Mouse (Mus musculus): ENCODE measurements around the gene Ak4. TPM values are rescaled to one million over a fixed set of nuclear protein-coding genes. Genes with fewer than 3 reads are reported as not detected.
A peak's percentile ranks its signal among the peaks of the same experiment; 100 is the strongest.
"Not testable (repeated sequence)": the region's sequence is repeated elsewhere in the genome, so short reads cannot be mapped to it uniquely, and the experiment has no call there.

The Ak4 gene
- 10 to 100 TPM; 10.2 to 11.8 TPM for total RNA-seq (2021)

GRCm38 (mm10) chr4:101419151-101419910 lies at the start of gene Ak4:
Gene Ak4, plus strand, starts transcription at chr4:101419277.
- peak; percentile 57 for DNase-seq
- intact Hi-C loops (cut with DNase I): no loop called here

GRCm38 (mm10) chr4:101369738-101370275 lies 49.3 kb upstream of the Ak4 start:
- intact Hi-C loops (cut with DNase I): no loop called here

GRCm38 (mm10) chr4:101372283-101372682 lies 46.8 kb upstream of the Ak4 start:
- DNase-seq: no peak
- intact Hi-C loops (cut with DNase I): no loop called here

More at GRCm38 (mm10) chr4:101369738-101370275, 49.3 kb upstream of the Ak4 start:
- DNase-seq: no peak

- DNase-seq: peak; percentile 17
- intact Hi-C loops (cut with DNase I): no loop called here
Observed at GRCm38 (mm10) chr4:101372751-101373150, 46.3 kb upstream of the Ak4 start.

- DNase-seq: no peak
- intact Hi-C loops (cut with DNase I): no loop called here
Observed at GRCm38 (mm10) chr4:101374104-101374503, 45.0 kb upstream of the Ak4 start.

GRCm38 (mm10) chr4:101376835-101377234 lies 42.2 kb upstream of the Ak4 start:
- intact Hi-C loops (cut with DNase I): no loop called here
- DNase-seq: no peak

- intact Hi-C loops (cut with DNase I): no loop called here
Observed at GRCm38 (mm10) chr4:101378241-101378640, 40.8 kb upstream of the Ak4 start.

GRCm38 (mm10) chr4:101378778-101379177 lies 40.3 kb upstream of the Ak4 start:
- intact Hi-C loops (cut with DNase I): no loop called here
- DNase-seq: no peak

More at GRCm38 (mm10) chr4:101378241-101378640, 40.8 kb upstream of the Ak4 start:
- DNase-seq: no peak

GRCm38 (mm10) chr4:101385002-101385401 lies 34.1 kb upstream of the Ak4 start:
- peak; percentile 17 for DNase-seq
- intact Hi-C loops (cut with DNase I): no loop called here

GRCm38 (mm10) chr4:101388246-101388645 lies 30.8 kb upstream of the Ak4 start:
- intact Hi-C loops (cut with DNase I): no loop called here
- DNase-seq: no peak

GRCm38 (mm10) chr4:101388656-101389055 lies 30.4 kb upstream of the Ak4 start:
- intact Hi-C loops (cut with DNase I); DNase-seq: not testable (repeated sequence)

GRCm38 (mm10) chr4:101392229-101392628 lies 26.8 kb upstream of the Ak4 start:
- intact Hi-C loops (cut with DNase I): no loop called here
- DNase-seq: peak; percentile 52

GRCm38 (mm10) chr4:101393292-101393711 lies 25.8 kb upstream of the Ak4 start:
- no peak for DNase-seq
- intact Hi-C loops (cut with DNase I): no loop called here

- no peak for DNase-seq
- intact Hi-C loops (cut with DNase I): no loop called here
Observed at GRCm38 (mm10) chr4:101395021-101395533, 24.0 kb upstream of the Ak4 start.

- DNase-seq: no peak
- intact Hi-C loops (cut with DNase I): no loop called here
Observed at GRCm38 (mm10) chr4:101400025-101400594, 19.0 kb upstream of the Ak4 start.

- intact Hi-C loops (cut with DNase I): no loop called here
- no peak for DNase-seq
Observed at GRCm38 (mm10) chr4:101401945-101402344, 17.1 kb upstream of the Ak4 start.

GRCm38 (mm10) chr4:101404863-101405262 lies 14.2 kb upstream of the Ak4 start:
- intact Hi-C loops (cut with DNase I): no loop called here
- no peak for DNase-seq

GRCm38 (mm10) chr4:101406411-101407196 lies 12.5 kb upstream of the Ak4 start:
- no peak for DNase-seq
- intact Hi-C loops (cut with DNase I): no loop called here

- no peak for DNase-seq
- intact Hi-C loops (cut with DNase I): no loop called here
Observed at GRCm38 (mm10) chr4:101416966-101417365, 2.1 kb upstream of the Ak4 start.

- peak; percentile 19 for DNase-seq
- intact Hi-C loops (cut with DNase I): no loop called here
Observed at GRCm38 (mm10) chr4:101419911-101420880, 1.1 kb downstream of the Ak4 start.
